Mouse (Mus musculus): ENCODE data around the gene Icam4. TPM values are rescaled to one million over a fixed set of nuclear protein-coding genes. Genes with fewer than 3 reads are reported as not detected.
"Not testable (repeated sequence)": the region's sequence is repeated elsewhere in the genome, so short reads cannot be mapped to it uniquely, and the experiment has no call there.

Icam4 gene
- polyA plus RNA-seq, 2 experiments: 0.26 to 0.99 TPM

DNA sequence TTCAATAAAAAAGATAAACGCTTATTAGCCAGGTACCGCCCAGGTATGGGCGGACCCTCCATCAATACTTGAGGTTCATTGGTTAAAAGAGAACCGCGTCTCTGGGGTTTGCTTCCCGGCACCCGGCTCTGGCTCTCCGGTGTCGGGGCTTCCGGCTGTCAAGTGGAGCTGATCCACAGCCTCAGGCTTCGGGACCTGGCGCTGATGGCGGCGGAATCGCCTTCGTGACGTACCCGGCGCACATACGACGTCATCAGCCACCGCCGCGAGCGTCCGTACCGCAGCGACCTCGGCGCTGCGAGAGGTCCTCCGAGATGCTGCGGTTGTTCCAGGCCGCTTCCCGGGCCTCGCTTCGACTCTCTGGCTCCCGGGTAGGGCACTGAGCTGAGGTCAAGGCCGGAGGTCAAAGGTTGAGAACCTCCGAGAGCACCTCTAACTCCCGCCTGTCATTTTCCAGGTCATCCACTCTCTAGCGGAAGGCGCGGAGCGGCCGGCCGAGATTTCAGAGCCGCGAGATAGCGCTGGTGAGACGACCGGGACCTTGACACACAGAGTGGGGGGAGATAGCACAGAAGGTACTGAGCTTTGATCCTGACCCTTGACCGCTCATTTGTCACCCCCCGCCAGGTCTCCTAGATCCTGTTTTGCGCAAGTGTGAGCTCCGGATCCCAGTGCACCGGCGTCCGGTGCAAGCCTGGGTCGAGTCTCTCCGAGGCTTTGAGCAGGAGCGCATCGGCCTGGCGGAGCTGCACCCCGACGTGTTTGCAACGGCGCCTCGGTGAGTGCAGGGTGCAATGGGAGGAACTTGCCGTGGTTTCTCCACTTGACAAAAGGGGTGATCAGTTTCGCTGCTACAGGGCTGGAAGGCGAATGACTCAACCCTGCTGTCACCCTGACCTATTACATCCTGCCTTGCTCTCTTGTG, 26.3 kb upstream of the Icam4 start, which contains the start of gene Mrpl4:
Gene Mrpl4 (plus strand): TSS at position 112 of the 925 bp plus-strand sequence.
- H3K9me3 ChIP-seq (ENCODE audit: control insufficient read depth, low read length): no peaks in the 10 kb centered on the region
- WGBS: 2% methylated on average over 71 of the region's 72 CpGs

GRCm38 (mm10) chr9:21007313-21007952, 21.7 kb upstream of the Icam4 start:
- H3K9me3 ChIP-seq (ENCODE audit: control insufficient read depth, low read length): no peaks in the 10 kb centered on the region
- H3K9ac ChIP-seq (ENCODE audit: low read depth, low read length, severe bottlenecking): no peak overlapping the region
- no peaks in the 10 kb centered on the region for H3K27me3 ChIP-seq (ENCODE audit: control insufficient read depth, insufficient read depth, low read length)
- no peak for TF ChIP-seq POLR2A (IDR thresholded peaks at IDR 0.05; ENCODE audit: borderline replicate concordance, extremely low read depth, insufficient read depth, insufficient read length)
- no peak overlapping the region for H3K4me2 ChIP-seq (replicated peaks; ENCODE audit: low read depth, low read length, severe bottlenecking)
- DNase-seq (ENCODE audit: low spot score) (no peak), ATAC-seq (ENCODE audit: low FRiP score, low read depth) (no peak)
- H3K4me1 ChIP-seq (ENCODE audit: control insufficient read depth, insufficient read depth, low read length): 0 out of 2 replicates have a peak, but pooled peaks cover 2% of the 10 kb centered on the region
- H3K36me3 ChIP-seq (ENCODE audit: control insufficient read depth, insufficient read depth, low read length): peaks cover 34% of the 10 kb centered on the region
- H3K27ac ChIP-seq (replicated peaks; ENCODE audit: low read depth, low read length): no peak overlapping the region
- H3K4me3 ChIP-seq (replicated peaks; ENCODE audit: low read length): no peak overlapping the region
- 96% methylated on average over 10 of the region's 10 CpGs for WGBS

More for the DNA sequence above, 26.3 kb upstream of the Icam4 start, which contains the start of gene Mrpl4:
- Histone ChIP-seq H3K27ac (replicated peaks; ENCODE audit: low read depth, low read length) (peak within 1 kb of the TSS; percentile 73), H3K4me1 (ENCODE audit: control insufficient read depth, insufficient read depth, low read length) (0 out of 2 replicates have a peak, but pooled peaks cover 2% of the 10 kb centered on the region), H3K36me3 (ENCODE audit: control insufficient read depth, insufficient read depth, low read length) (peaks cover 22% of the 10 kb centered on the region), H3K4me2 (replicated peaks; ENCODE audit: low read depth, low read length, severe bottlenecking) (peak within 1 kb of the TSS; percentile 83), H3K4me3 (replicated peaks; ENCODE audit: low read length) (peak within 1 kb of the TSS; percentile 92), H3K9ac (ENCODE audit: low read depth, low read length, severe bottlenecking) (peak within 1 kb of the TSS; percentile 87), H3K27me3 (ENCODE audit: control insufficient read depth, insufficient read depth, low read length) (no peaks in the 10 kb centered on the region)
- TF ChIP-seq POLR2A (IDR thresholded peaks at IDR 0.05; ENCODE audit: borderline replicate concordance, extremely low read depth, insufficient read depth, insufficient read length): peak; percentile 86; the same call in 1 of the 2 replicates
- ATAC-seq (ENCODE audit: low FRiP score, low read depth) (peak; percentile 84), DNase-seq (ENCODE audit: low spot score) (peak; percentile 73)

- Histone ChIP-seq H3K9me3 (ENCODE audit: control insufficient read depth, low read length) (no peaks in the 10 kb centered on the region), H3K27ac (replicated peaks; ENCODE audit: low read depth, low read length) (no peak overlapping the region), H3K9ac (ENCODE audit: low read depth, low read length, severe bottlenecking) (no peak overlapping the region), H3K27me3 (ENCODE audit: control insufficient read depth, insufficient read depth, low read length) (no peaks in the 10 kb centered on the region), H3K36me3 (ENCODE audit: control insufficient read depth, insufficient read depth, low read length) (peaks cover 34% of the 10 kb centered on the region), H3K4me2 (replicated peaks; ENCODE audit: low read depth, low read length, severe bottlenecking) (no peak overlapping the region), H3K4me1 (ENCODE audit: control insufficient read depth, insufficient read depth, low read length) (0 out of 2 replicates have a peak, but pooled peaks cover 2% of the 10 kb centered on the region), H3K4me3 (replicated peaks; ENCODE audit: low read length) (no peak overlapping the region)
- no peak for TF ChIP-seq POLR2A (IDR thresholded peaks at IDR 0.05; ENCODE audit: borderline replicate concordance, extremely low read depth, insufficient read depth, insufficient read length)
- 82% methylated on average over 7 of the region's 7 CpGs for WGBS
- DNase-seq (ENCODE audit: low spot score) (no peak), ATAC-seq (ENCODE audit: low FRiP score, low read depth) (no peak)
Observed at GRCm38 (mm10) chr9:21008007-21008406, 21.2 kb upstream of the Icam4 start.

GRCm38 (mm10) chr9:21010362-21010761, 18.8 kb upstream of the Icam4 start:
- no peak overlapping the region for H3K4me3 ChIP-seq (replicated peaks; ENCODE audit: low read length)
- no peak overlapping the region for H3K27ac ChIP-seq (replicated peaks; ENCODE audit: low read depth, low read length)
- no peak for ATAC-seq (ENCODE audit: low FRiP score, low read depth)
- 79% methylated on average over 2 of the region's 2 CpGs for WGBS
- no peak overlapping the region for H3K9ac ChIP-seq (ENCODE audit: low read depth, low read length, severe bottlenecking)
- peaks cover 29% of the 10 kb centered on the region for H3K36me3 ChIP-seq (ENCODE audit: control insufficient read depth, insufficient read depth, low read length)
- H3K4me1 ChIP-seq (ENCODE audit: control insufficient read depth, insufficient read depth, low read length): 0 out of 2 replicates have a peak, but pooled peaks cover 7% of the 10 kb centered on the region
- H3K27me3 ChIP-seq (ENCODE audit: control insufficient read depth, insufficient read depth, low read length): peaks cover 9% of the 10 kb centered on the region
- no peaks in the 10 kb centered on the region for H3K9me3 ChIP-seq (ENCODE audit: control insufficient read depth, low read length)
- DNase-seq (ENCODE audit: low spot score): no peak
- H3K4me2 ChIP-seq (replicated peaks; ENCODE audit: low read depth, low read length, severe bottlenecking): no peak overlapping the region
- TF ChIP-seq POLR2A (IDR thresholded peaks at IDR 0.05; ENCODE audit: borderline replicate concordance, extremely low read depth, insufficient read depth, insufficient read length): no peak

DNA sequence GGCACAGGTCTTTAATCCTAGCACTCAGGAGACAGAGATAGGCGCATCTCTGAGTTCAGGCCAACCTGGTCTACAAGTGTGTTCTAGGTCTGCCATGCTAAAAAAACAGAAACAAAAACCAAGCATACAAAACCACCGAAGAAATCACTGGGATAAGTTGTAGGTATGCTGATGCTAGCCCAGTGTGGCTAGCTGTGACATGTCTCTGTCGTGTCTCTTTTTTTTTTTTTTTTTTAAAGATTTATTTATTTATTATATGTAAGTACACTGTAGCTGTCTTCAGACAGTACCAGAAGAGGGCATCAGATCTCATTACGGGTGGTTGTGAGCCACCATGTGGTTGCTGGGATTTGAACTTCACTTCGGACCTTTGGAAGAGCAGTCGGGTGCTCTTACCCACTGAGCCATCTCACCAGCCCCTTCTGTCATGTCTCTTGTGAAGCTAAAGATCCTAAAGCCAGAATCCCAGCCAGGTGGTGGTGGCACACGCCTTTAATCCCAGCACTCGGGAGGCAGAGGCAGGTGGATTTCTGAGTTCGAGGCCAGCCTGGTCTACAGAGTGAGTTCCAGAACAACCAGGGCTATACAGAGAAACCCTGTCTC, 18.1 kb upstream of the Icam4 start:
- not testable (repeated sequence) for H3K9ac ChIP-seq (ENCODE audit: low read depth, low read length, severe bottlenecking); ATAC-seq (ENCODE audit: low FRiP score, low read depth); H3K9me3 ChIP-seq (ENCODE audit: control insufficient read depth, low read length); H3K27ac ChIP-seq (replicated peaks; ENCODE audit: low read depth, low read length); H3K4me3 ChIP-seq (replicated peaks; ENCODE audit: low read length); H3K4me2 ChIP-seq (replicated peaks; ENCODE audit: low read depth, low read length, severe bottlenecking); DNase-seq (ENCODE audit: low spot score); H3K4me1 ChIP-seq (ENCODE audit: control insufficient read depth, insufficient read depth, low read length)
- Histone ChIP-seq H3K36me3 (ENCODE audit: control insufficient read depth, insufficient read depth, low read length) (peaks cover 25% of the 10 kb centered on the region), H3K27me3 (ENCODE audit: control insufficient read depth, insufficient read depth, low read length) (peaks cover 16% of the 10 kb centered on the region)
- 68% methylated on average over 9 of the region's 9 CpGs for WGBS

Measured in limb, embryonic 14.5 days (tissue).